Mouse (Mus musculus): Measurements from ENCODE around the gene Rplp1.

Gene Rplp1

DNA sequence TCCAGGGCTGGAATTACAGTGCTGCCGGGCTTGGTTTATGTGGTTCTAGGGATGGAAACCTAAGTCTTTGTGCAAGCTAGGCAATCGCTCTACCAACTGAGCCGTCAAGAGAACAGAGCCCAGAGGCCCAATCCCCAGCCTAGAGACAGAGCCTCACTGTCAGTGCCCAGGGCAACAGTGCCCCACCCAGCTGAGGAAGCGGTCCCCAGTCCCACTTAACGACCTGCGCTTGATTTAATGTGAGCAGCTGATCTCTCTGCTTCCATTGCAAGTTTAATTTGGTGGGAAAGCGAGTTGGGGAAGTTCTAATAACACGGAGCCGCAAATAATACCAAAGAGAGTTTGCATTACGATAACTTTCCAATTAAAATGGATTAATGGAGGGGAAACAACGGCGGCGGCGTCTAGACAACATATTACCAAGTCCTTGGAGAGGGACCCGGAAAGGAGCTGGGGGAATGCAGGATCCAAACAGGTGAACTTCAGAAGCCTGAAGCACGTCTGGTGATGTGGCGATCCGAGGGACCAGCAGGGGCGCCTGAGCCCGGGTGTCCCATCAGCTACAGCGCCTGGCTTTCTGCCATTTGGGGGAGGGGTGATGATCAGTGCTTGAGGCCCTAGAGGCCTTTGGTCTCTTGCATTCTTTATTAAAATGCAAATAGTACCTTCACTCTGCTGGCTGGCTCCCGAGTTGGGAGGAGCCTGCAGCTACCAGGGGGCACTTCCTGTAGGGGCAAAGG, 36.8 kb downstream of the Rplp1 start:
- no peak for DNase-seq (ENCODE audit: extremely low spot score, low spot score)

DNA sequence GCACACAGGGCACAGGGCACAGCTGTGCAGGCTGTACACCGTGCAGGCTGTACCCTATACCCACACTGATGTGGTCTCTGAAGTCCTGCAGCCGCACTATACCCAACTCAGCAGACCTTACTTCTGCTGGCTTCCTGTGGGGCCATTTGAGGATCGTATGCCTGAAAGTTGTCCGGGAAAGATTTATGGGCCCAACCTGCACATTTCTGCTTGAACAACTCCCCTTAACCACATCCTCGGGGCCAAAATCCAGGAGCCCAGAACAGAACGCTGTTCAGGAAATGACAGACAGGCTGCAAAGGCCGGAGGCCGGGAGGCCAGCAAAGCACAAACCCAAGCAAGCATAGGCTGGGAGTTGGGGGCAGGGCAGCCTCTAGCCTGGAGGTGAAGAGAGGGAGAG, 41.0 kb downstream of the Rplp1 start:
- DNase-seq (ENCODE audit: extremely low spot score, low spot score), result peak; percentile 61

DNA sequence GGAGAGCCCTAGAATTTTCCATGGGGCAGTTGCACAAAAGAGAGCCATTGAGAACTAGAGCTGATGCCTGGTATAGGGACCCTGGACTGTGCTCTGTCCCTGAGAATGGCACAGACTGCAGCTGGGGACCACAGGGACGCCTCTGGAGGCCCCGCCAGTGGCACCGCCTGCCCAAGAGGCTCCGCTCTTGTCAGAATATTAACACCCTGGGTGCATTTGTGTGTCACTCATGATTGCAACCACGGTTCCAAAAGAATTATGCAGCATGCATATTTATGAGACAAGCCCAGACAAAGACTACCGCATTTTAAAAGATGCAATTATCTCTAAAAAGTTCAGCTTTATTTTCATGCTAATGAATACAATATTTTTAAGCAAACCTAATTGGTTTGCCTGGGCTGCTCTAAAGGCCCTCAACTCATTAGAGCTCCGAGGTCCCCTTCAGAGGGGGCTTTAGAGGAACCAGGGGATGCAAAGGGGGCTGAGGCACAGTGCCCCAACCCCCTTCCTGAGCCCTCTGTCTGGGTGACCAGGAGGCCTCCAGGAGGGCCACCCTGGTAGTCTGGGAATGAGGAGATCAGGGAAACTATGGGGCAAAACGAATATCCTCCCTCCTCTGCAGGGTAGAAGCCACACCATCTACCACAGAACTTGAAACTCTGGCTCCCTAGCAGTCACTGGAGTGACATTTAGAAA, 41.9 kb downstream of the Rplp1 start:
- no peak for DNase-seq (ENCODE audit: extremely low spot score, low spot score)

DNA sequence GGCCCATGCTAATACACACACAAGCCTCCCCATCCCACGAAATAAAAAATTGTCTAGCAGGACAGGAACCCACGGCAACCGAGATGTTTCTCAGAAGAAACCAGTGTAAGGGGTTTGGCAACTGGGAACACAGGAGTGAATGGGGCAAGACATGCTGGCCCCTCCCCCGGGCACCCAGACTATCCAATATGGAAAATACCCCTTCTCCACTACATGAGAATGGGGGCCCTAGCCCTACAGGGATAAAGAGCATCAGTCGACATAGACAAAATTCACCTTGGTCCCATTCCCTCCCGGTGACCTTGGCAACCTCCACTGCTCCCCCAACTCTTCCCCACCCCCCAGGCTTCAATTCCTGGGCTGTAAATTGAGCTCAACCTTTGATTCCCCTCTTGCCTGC, 42.5 kb downstream of the Rplp1 start:
- DNase-seq (ENCODE audit: extremely low spot score, low spot score), result no peak

DNA sequence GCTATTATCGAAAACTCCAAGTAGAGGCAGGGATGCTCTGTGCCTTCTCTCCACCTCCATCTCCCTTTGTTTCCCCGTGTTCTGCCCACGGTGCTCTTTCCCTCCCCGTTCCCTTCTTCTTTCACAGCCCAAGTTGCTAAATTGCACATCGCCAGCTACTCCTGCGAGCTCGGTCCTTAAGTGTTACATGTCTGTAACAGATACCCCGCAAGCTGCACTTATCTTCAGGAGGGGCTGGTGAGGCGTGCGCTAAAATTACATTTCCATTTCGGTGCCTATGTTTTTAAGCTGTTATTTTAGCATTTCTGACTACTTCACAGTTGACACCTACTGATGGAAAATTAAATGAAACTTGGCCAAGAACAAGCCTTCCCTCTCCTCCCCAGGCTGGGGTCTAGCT, 46.7 kb downstream of the Rplp1 start:
- no peak for DNase-seq (ENCODE audit: extremely low spot score, low spot score)
